Mouse (Mus musculus): ENCODE results near the gene Olfr1335.
"Not testable (repeated sequence)": the region's sequence is repeated elsewhere in the genome, so short reads cannot be mapped to it uniquely, and the experiment has no call there.

Gene Olfr1335

DNA sequence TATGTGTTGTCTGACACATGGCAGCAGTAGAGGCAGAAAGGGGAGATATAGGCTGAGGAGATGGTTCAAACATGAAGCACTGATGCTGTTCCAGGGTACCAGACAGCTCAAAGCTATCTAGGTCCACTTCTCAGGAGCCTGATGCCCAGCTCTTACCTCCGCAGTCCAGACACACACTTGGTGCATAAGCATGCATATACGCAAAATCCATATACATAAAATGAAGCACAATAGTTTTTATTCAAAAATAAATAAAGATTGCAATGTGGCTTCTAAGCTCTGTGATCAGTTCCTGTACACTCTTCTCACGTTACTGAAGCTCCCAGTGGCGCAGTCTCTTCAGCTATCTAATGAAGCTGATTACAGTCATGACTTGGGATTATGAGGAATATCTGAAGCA, at the start of gene Olfr1335:
Gene Olfr1335 (minus strand): TSS at position 101 of the 400 bp plus-strand sequence.
- no peak for DNase-seq (ENCODE audit: low spot score)

DNA sequence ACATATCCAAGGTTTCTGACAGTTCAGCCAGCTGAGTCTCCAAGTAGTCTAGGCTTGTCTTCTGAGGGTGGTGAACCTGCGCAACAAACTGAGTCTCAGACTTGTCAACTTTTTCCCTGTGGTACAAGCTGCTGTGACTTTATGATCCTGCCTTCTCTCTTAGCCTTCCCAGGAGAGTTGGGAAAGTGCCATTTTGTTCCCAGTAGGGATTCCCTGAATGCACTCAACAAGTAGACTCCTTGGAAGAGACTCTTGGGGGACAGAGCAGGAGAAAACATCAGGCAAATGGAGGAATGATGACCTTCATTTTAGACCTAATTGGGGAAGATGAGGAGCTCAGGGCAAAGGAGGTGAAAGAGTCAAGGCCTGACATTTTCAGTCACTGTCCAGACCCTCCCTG, 26.4 kb upstream of the Olfr1335 start, which contains the start of gene Olfr1333:
Gene Olfr1333 (minus strand): TSS at position 101 of the 400 bp plus-strand sequence.
- no peak for DNase-seq (ENCODE audit: low spot score)

DNA sequence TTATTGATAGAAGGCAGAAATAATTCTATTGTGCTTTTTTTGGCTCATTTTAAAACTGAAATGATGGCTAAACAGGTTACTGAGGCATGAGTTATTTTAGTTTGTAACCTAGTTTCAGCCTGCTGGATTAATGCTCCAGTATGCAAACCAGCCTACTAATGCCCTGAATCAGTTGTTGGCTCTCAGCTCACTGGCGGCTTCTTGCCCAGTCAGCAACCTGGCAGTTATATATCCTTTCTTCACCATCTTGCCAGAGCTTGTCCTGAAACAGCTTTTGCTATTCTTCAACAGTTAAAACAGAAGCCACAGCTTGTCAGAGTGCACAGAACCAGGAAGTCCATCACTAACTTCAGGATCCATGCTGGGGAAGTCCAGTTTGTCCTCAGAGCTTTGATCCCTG, 9.2 kb upstream of the Olfr1335 start:
- no peak for DNase-seq (ENCODE audit: low spot score)

DNA sequence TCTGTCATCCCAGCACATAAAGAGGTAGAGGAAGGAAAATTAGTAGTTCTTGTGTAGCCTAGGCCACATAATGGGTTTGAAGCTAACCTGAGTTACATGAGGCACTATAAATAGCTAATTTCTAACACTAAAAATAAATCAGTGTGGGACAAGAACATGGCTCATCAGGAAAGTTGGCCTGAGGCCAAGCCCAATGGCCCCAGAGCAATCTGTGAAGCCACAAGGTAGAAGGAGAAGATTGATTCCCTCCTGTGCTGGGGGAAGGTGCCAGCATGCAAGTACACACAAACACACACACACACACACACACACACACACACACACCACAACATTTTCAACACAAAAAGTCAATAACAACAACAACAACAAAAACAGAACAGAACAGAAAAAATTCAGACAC, 16.9 kb downstream of the Olfr1335 start:
- DNase-seq (ENCODE audit: low spot score): not testable (repeated sequence)

- DNase-seq (ENCODE audit: low spot score): no peak
Observed at GRCm38 (mm10) chr4:118782486-118782885, 27.3 kb downstream of the Olfr1335 start, which contains the start of gene Olfr1337. Gene Olfr1337, minus strand, starts transcription at chr4:118782586.

Measured in embryo, embryonic 10.5 days (tissue).